Mouse (Mus musculus): ENCODE data around the gene March7.

The March7 gene

DNA sequence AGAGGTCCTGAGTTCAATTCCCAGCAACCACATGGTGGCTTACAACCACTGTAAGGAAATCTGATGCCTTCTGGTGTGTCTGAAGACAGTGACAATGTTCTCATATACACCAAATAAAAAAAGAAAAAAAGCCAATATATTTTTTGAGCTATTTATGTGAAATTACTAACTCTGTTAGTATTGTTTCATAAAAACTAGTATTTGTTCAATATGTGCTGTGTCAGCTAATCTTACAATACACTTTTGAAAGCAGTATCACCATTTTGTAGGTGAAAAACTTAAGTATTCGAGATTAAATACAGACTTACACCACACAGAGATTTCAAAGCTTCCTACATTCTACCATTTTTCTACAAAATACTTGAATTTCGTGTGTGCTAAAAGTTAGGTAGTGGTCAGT, 5.0 kb downstream of the March7 start:
- DNase-seq (ENCODE audit: low read depth, low spot score): no peak

DNA sequence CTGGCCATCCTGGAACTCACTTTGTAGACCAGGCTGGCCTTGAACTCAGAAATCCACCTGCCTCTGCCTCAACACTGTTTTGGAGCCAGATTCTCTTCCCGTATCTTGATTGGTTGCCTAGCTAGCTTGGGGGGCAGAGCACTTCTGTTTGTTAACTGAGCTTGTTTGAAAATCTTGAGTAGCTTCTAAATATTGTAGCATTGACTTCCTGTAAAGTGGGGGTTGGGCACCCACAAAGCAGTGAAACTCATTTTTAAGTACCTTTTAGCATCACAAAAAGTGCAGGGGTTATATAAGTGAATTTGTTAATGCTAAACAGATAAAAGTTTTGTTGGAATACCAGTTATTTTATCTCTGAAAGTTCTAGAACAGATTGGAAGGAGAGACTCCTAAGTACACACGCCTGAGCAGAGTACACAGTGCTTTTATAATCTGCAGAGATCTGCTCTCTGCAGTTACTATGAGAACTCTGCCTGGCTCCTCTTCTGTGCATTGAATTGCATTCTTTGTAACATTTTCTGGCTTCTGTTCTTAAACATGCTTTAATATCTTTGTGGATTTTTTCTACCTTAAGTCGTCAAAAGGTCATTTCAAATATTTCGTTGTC, 7.0 kb downstream of the March7 start:
- DNase-seq (ENCODE audit: low read depth, low spot score): no peak

DNA sequence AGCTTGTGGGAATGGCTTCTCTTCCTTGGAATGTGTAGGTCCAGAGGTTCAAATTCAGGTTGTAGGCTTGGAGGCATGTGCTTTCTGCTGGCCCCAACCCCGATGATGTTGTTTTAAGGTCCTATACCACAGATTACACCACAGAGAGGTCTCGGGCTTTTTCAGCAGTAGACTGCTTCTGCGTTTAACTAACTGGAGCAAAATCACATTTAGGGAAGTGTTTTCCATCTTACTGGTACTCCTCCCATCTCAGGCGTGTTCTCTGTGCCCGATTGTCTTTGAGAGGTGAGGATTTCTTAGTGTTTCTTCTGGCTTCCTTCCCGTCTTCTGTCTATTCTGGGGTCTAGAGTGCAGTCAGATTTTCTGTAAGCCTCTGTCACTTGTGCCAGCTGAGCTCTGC, 7.9 kb downstream of the March7 start:
- DNase-seq (ENCODE audit: low read depth, low spot score): no peak

DNA sequence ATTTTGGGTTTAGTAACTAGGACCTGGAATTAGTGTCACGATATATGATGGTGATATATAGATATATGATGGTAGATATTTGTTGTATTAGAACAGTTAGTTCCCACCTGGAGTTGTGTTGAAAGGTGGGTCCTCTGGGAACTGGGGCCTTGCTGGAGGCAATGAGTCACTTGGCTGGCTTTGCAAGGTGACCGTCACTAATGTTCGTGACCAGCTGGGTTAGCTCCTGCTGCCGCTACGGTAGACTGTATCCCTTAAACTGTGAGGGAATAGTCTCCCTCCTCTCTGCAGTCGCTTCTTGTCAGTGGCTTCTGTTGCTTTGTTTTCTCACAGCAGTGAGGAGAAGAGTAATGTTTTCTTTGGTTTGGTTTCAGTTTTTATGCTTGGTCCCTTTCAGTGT, 11.5 kb downstream of the March7 start:
- DNase-seq (ENCODE audit: low read depth, low spot score): no peak

DNA sequence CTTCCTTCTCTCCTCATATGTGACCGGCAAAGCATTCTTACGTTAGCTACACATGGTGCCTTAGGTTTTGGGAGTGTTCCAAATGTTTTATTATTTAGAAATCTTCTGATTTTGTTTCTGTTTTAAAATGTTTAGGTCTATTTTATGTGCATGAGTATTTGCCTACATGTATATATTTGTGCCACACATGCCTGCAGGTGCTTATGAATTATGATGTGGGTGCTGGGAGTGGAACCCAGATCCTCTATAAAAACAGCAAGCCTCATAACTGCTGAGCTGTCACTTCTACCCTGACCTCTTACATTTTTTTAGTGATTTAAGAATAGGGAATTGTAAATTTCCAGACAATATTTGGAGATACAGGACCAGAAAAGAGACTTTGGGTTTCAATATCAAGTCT, 12.3 kb downstream of the March7 start:
- DNase-seq (ENCODE audit: low read depth, low spot score): no peak

DNA sequence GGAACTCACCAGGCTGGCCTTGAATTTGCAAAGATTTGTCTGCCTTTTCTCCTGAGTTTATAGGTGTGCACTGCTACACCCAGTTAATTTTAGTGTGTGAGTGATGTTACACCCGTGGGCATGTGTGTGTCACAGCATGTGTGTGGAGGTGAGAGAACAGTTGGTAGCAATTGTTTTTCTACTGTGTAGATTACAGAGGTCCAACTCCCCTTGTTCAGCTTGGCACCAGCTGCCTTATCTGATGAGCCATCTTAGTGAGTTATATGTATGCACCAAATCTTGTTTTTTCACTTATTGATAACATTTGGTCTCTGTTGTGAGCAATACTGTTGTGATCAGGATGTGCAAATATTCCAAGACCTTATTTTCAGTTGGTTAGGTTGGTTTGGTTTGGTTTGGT, 13.8 kb downstream of the March7 start:
- DNase-seq (ENCODE audit: low read depth, low spot score): no peak

DNA sequence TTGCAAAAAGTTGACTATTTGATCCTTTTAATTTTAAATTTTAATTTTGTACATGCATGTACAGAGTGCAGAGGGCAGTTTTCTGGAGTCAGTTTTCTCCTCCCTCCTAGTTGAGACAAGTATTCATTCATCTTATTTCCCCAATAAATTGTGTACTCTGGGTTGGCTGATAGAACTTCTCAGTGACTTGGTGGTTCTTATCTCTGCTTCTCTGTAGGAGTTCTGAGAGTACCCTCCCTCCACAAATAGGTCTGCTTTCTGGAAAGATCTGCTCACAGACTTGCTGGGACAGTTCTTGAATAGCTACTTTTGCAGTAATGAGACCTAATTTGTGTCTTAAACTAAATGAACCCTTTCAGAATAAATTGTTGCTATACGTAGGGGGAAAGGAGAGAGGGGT, 18.8 kb downstream of the March7 start:
- no peak for DNase-seq (ENCODE audit: low read depth, low spot score)

DNA sequence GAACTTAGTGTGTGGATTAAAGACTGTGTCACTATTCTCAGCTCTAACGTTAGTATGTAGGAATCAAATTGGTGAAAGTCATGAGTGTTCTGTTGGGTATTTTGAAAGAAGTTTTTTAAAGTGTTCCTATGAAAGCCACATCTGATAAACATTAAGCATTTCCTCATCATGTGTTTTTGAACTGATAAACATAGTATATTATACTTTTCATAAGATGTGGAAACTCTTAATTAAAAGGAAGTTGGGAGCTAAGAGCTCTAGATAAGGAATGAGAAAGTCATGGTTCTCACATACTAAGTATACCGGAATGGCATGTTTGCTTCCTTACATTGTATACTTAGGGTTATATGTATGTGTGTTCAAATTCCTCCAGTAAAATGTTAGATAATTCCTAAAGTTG, 20.7 kb downstream of the March7 start:
- DNase-seq (ENCODE audit: low read depth, low spot score): no peak

DNA sequence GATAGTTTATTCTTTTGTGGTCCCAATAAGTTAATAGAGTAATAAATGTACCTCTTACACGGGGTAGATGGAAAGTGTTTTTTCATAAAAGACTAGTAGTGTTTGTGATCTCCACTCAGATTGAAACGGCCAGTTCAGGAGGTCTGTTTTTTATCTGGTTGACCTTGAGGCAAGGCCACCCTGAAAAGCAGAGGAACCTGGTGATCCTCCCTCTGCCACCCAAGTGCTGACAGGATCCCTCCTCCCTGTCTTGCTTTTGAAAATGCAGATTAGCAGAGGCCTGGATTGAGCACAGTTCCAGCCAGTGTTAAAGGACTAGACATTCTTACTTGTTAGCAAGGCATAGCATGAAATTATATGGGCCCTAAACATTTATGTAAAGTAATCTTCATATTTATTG, 23.5 kb downstream of the March7 start:
- no peak for DNase-seq (ENCODE audit: low read depth, low spot score)

DNA sequence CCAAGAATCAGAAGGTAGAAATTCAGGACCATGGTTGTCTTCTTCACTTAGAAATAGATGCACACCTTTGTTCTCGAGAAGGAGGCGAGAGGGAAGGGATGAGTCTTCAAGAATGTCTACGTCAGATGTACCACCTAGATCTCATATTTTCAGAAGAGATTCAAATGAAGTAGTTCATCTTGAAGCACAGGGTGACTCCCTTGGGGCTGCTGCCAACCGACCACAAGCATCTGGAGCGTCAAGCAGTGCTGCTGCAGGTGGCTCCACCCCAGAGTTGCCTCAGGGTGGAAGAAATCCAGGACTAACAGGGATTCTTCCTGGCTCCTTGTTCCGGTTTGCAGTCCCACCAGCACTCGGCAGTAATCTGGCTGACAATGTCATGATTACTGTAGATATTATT, 24.8 kb downstream of the March7 start:
- no peak for DNase-seq (ENCODE audit: low read depth, low spot score)

DNA sequence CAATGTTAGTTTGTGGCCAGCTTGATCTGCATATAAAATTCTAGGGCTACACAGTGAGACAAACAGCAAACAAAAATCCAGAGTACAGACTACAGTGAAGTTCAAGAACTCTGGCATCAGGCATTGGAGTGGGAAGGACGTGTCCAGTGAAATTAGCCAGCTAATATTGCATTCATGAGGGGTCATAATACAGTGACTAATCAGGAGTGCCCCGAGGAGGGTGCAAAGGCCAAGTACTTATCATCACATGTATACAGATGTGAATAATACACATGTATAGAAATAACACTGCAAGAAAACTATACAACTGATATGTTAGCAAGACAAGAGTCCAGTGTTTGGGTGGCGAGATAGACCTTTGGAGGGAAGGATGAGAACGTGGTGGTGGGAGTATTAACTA, 43.1 kb downstream of the March7 start:
- DNase-seq (ENCODE audit: low read depth, low spot score): no peak

DNA sequence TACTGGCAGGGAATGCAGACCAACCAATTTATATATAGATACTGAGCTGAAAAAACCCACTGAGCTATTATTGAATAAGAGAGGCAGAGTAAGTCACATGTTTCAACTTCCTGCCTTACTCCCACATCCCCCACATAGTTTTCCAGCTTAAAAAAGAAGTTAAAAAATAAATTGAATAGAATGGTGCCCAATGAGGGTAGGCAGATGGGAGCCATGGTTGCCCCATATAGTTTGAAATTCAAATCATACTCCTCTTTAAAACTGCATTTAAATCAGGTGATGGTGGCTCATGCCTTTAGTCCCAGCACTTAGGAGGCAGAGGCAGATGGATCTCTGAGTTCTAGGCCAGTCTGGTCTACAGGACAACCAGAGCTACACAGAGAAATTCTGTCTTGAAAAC, 43.8 kb downstream of the March7 start:
- no peak for DNase-seq (ENCODE audit: low read depth, low spot score)

DNA sequence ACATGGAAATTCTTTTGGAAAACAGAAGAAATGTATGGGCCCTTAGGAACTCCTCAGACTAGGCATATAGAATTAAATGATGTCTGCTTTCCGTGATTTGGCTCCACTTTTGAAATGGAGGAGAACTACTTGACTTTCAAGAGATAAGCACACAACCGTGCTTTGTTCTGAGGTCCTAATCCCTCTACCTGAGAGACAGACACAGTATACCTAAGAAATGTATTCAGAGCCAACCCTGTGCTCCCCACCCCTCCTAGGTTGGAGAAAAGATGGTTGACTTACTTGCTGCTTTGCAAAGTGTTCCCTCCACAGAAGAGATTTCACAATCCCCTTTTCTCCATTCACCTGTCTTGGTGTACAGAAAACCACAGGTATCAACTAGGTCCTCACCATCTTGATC, 47.1 kb downstream of the March7 start:
- no peak for DNase-seq (ENCODE audit: low read depth, low spot score)

DNA sequence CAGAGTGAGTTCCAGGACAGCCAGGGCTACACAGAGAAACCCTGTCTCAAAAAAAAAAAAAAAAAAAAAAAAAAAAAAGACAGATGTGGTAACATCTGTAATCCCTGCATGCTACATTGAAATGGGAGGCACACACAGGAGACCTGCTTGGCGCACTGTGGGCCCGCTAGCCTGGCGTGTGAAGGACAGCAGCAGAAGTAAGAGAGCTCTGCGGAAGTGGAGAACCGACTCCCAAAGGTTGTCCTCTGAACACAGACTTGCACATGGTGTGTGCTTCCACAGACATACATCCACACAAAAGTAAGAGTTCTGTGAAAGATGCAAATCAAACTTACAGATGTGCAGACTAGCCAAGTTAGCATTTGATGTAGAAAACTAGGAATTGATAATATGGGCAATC, 49.5 kb downstream of the March7 start:
- DNase-seq (ENCODE audit: low read depth, low spot score): no peak

DNA sequence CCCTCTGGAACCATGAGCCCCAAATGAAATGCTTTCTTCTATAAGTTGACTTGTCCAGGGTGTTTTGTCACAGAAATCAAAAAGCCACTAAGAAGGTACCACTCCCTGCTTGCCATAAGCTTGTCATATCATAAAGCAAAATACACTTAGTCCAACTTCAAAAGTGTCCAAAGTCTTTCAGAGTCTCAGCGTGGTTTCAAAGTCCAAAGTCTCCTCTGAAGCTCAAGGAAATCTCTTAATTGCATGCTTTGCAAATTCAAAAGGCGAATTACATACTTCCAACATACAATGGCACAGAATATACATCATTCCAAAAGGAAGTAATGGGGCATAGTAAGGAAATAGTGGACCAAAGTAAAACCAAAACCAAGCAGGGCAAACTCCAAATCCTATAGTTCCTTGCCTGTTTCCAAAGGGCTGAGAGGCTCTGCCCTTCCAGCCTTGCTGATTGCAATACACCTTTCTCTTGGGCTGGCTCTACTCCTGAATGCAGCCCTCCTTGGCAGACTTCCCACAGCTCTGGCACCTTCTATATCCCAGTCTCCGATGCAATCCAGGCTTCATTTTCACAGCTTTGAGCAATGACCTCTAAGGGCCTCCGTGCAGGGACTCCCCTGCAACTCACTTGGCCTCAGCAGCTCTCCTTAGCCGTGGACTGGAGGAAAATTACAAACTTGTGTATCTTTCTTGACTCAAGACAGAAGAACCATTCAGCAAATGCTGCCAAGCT, 51.1 kb downstream of the March7 start:
- no peak for DNase-seq (ENCODE audit: low read depth, low spot score)

DNA sequence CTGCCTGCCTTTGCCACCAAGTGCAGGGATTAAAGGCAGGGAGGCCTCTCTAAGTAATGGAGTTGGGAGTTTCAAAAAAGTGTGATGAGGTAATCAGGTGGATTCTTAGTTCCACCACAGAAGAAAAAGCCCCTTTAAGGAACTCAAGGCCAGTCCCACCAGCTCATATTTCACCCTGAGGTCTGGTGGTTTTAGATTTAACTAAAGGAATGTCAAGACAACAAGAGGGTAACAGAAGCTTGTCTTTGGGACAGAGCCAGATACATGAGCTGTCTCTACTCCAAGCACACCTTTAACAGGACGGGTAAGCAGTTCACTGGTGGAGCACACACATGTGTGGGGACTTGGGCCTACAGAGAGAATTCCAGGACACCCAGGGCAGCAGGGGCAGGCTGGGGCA, 57.9 kb downstream of the March7 start:
- no peak for DNase-seq (ENCODE audit: low read depth, low spot score)

DNA sequence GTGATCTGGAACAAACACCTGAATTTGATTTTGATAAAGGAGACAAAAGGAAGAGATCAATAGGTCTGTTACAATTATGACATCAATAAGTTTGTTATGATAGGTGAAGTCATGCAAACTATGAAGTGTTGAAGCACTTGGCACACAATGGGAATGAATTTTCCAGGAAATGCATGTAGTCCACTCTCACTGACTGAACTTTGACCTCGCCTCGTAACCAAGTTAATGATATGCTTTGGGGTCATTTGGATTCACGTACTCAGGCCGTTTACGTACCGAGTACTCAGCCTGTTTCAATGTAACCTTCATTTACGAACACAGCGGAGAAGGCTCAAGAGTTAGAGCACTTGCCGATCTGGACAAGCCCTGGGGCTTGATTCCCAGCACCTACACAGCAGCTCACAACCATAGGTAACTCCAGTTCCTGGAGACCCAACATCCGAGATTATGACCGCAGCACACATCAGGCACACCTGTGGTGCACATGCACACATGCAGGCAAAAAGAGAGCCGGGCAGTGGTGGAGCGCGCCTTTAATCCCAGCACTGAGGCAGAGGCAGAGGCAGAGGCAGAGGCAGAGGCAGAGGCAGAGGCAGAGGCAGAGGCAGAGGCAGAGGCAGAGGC, 60.3 kb downstream of the March7 start:
- DNase-seq (ENCODE audit: low read depth, low spot score): no peak

DNA sequence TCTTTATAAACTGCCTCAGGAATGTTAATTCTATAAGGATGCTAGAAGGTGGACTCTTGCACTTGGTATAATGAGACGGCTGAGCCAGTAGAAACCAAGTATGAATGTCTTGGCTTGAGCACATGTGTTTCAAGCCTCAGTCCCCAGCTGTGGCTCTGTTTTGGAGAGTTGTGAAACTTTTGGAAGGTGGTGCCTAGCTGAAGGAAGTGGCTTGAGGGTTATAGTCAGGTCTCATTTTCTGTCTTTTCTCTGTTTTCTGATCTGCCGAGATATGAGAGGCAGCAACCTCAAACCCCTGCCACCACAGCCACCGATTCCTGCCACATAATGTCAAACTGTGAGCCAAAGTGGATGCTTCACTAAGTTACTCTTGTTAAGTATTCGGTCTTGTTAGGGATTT, 68.9 kb downstream of the March7 start:
- no peak for DNase-seq (ENCODE audit: low read depth, low spot score)

DNA sequence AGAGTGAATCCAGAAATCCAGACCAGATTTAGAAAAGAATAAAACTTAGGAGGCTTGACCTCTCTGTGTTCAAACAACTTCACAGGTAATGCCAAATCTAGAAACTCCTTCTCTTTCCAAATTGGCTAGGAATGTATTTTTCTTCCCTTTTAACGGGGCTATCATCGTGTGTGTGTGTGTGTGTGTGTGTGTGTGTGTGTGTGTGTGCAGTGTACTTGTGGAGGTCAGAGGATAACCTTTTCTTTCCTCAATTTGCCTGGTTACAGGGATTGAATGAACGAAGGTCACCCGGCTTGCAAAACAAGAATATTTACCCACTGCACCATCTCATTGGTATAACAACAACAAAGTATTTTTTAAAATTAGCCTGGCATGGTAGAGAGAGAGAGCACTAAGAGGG, 72.9 kb downstream of the March7 start:
- DNase-seq (ENCODE audit: low read depth, low spot score): no peak

DNA sequence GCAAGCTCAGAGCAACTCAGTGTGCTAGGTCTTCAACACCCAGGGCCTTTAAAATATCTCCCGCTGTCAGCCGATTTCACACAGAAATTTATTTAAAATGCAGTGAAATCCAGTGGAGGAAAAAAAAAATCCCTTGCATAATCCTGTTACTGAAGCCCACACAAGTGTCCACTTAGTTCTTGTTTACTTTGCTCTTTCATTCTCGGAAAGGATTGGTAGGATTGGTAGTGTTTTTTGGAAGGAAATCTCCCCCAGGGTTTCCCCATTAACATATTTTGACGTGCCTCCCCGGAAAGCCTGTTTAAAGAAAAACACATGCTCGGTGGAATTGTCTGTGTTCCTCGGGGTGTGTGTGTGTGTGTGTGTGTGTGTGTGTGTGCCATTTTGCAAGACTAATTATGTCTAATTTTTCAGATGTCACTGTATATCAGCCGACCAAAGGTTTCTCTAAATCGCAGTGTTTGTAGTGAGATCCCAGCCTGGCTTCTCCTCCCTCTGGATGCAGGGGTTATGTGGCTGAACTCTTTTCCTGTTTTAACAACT, 73.6 kb downstream of the March7 start:
- DNase-seq (ENCODE audit: low read depth, low spot score): no peak

DNA sequence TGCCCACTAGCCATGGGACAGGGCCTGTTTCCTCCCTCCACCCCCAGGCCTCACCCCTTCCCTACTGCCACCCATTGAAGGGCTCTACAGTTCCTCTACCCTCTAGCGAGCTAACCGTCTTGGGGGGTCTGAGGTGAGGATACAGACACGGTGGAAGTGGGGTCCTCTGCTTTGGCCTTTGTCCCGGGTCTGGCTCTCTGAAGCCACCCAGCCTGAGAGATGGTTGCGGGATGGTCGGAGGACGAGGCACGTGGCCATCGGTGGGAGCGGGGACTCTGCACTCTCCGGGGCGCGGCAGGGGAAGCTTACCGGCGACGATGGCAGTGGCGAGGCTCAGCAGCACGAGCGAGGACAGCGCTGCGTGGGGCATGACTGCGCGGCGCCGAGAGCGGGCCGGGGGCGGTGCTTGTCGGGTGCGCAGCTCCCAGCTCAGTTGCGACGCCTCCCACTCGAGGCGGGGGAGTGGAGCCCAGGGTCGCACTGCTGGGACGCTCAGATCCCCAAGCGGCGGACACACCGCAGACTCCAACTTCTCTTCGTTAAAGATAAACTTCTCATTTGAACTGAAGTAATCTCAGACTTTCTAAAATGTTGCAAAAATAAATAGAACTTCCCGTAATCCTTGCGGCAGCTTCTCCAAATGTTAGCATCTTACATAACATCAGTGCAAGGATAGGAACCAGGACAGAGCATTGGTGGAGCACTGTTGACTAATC, 74.2 kb downstream of the March7 start:
- no peak for DNase-seq (ENCODE audit: low read depth, low spot score)

DNA sequence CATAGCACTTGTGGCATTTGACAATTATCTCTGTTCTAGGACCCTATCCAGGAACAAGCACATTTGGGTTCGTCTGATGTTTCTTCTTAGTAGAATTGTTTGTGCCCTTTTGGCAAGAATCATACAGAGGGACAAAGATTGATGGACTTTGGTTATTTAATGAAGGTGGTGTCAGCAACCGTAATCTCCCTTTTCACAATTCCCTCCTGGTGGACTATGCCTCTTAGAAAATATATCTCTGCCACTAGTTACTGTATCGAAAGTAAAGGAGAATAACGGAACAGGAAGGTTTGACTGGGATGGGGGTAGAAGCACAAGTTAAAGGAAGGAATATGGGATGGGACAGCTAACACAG, 74.8 kb downstream of the March7 start, which contains the start of gene Cd302:
Cd302 (minus strand) TSS at position 22 of the 355 bp plus-strand sequence.
- DNase-seq (ENCODE audit: low read depth, low spot score): no peak
